Comparison of ENCODE assay signal across 14 mouse cellular contexts in genomic region chr3:60559762-60560161, GRCm38 (mm10).
DNase-seq lines count a peak whose midpoint lies in the region; ATAC-seq lines count a peak whose summit lies in the region.
"Had no signal": no experiment of that assay in that cellular context is flagged by ENCODE, and none has a peak within 500 bp of the region (broad histone marks: within the 10 kb centered on the region; RNA-seq: fewer than 3 reads in every experiment).

No protein-coding gene starts in this region.

- H3K9me3 ChIP-seq in midbrain, embryonic 11.5 days (ENCODE audit: control insufficient read depth, low read length) = no peaks in the 10 kb centered on the region
- H3K9me3 ChIP-seq in midbrain, embryonic 15.5 days = no peaks in the 10 kb centered on the region
- H3K9me3 ChIP-seq in hindbrain, embryonic 15.5 days = no peaks in the 10 kb centered on the region
- H3K9me3 ChIP-seq: embryonic facial prominence, embryonic 12.5 days; heart, embryonic 15.5 days; limb, embryonic 15.5 days; lung, embryonic 15.5 days had no signal

- H3K27ac ChIP-seq in midbrain, embryonic 11.5 days (ENCODE audit: low read depth, low read length) = no peak overlapping the region
- H3K27ac ChIP-seq in midbrain, embryonic 15.5 days = no peak overlapping the region
- H3K27ac ChIP-seq in hindbrain, embryonic 15.5 days (replicated peaks) = no peak overlapping the region
- H3K27ac ChIP-seq: embryonic facial prominence, embryonic 12.5 days; heart, embryonic 15.5 days; limb, embryonic 15.5 days; lung, embryonic 15.5 days had no signal

- DNase-seq in midbrain, embryonic 11.5 days (ENCODE audit: low spot score, missing footprints) = no peak
- peak; percentile 60 for DNase-seq in retina, embryonic 14.5 days (ENCODE audit: low spot score)
- DNase-seq in left cerebral cortex, postnatal 25 days (ENCODE audit: low spot score in 2 of 2) = no peak
- no peak for DNase-seq in right cerebral cortex, postnatal 36 days (ENCODE audit: low spot score in 2 of 2)
- DNase-seq: cerebellum, adult 9-10 months; spleen, adult 18-20 months had no signal

- WGBS in midbrain, embryonic 11.5 days = 78% methylated on average over 2 of the region's 2 CpGs
- 63% methylated on average over 2 of the region's 2 CpGs for WGBS in midbrain, embryonic 15.5 days
- 48% methylated on average over 2 of the region's 2 CpGs for WGBS in hindbrain, embryonic 15.5 days

- H3K9ac ChIP-seq in midbrain, embryonic 11.5 days (ENCODE audit: low read length) = no peak overlapping the region
- H3K9ac ChIP-seq in midbrain, embryonic 15.5 days = no peak overlapping the region
- H3K9ac ChIP-seq in hindbrain, embryonic 15.5 days = no peak overlapping the region
- H3K9ac ChIP-seq: embryonic facial prominence, embryonic 12.5 days; heart, embryonic 15.5 days; limb, embryonic 15.5 days; lung, embryonic 15.5 days had no signal

- H3K27me3 ChIP-seq in midbrain, embryonic 11.5 days (ENCODE audit: control insufficient read depth, insufficient read depth, low read length) = no peaks in the 10 kb centered on the region
- H3K27me3 ChIP-seq in midbrain, embryonic 15.5 days (replicated peaks) = no peaks in the 10 kb centered on the region
- no peaks in the 10 kb centered on the region for H3K27me3 ChIP-seq in hindbrain, embryonic 15.5 days
- H3K27me3 ChIP-seq: embryonic facial prominence, embryonic 12.5 days; heart, embryonic 15.5 days; limb, embryonic 15.5 days; lung, embryonic 15.5 days had no signal

- H3K4me2 ChIP-seq in midbrain, embryonic 11.5 days = no peak overlapping the region
- no peak overlapping the region for H3K4me2 ChIP-seq in midbrain, embryonic 15.5 days
- H3K4me2 ChIP-seq in hindbrain, embryonic 15.5 days = no peak overlapping the region
- H3K4me2 ChIP-seq: embryonic facial prominence, embryonic 12.5 days; heart, embryonic 15.5 days; limb, embryonic 15.5 days; lung, embryonic 15.5 days had no signal

- intact Hi-C loops in left cerebral cortex, postnatal 25 days (cut with DNase I) = no loop called here

- no peak overlapping the region for H3K4me3 ChIP-seq in midbrain, embryonic 11.5 days (ENCODE audit: low read depth, low read length)
- H3K4me3 ChIP-seq in midbrain, embryonic 15.5 days = no peak overlapping the region
- no peak overlapping the region for H3K4me3 ChIP-seq in hindbrain, embryonic 15.5 days
- H3K4me3 ChIP-seq: embryonic facial prominence, embryonic 12.5 days; heart, embryonic 15.5 days; limb, embryonic 15.5 days; lung, embryonic 15.5 days had no signal

- ATAC-seq in midbrain, embryonic 11.5 days (ENCODE audit: low FRiP score) = peak; percentile 76
- ATAC-seq in midbrain, embryonic 15.5 days (replicated peaks) = no peak
- ATAC-seq in activated CD4-positive, CD25-positive, alpha-beta regulatory T cell, adult 4 months = peak; percentile 57
- ATAC-seq in hindbrain, embryonic 15.5 days (ENCODE audit: low FRiP score, low read depth) = 0 out of 2 replicates have a peak, but pooled peaks have one; percentile 28
- ATAC-seq: intestine, embryonic 16.5 days had no signal

- H3K4me1 ChIP-seq in midbrain, embryonic 11.5 days (ENCODE audit: control insufficient read depth, insufficient read depth, low read length) = no peaks in the 10 kb centered on the region; the same call in 1 of the 2 replicates
- H3K4me1 ChIP-seq in midbrain, embryonic 15.5 days = peaks cover 18% of the 10 kb centered on the region
- peaks cover 22% of the 10 kb centered on the region for H3K4me1 ChIP-seq in hindbrain, embryonic 15.5 days (replicated peaks)

- H3K36me3 ChIP-seq in midbrain, embryonic 11.5 days (ENCODE audit: control insufficient read depth, insufficient read depth, low read length) = no peaks in the 10 kb centered on the region
- no peaks in the 10 kb centered on the region for H3K36me3 ChIP-seq in midbrain, embryonic 15.5 days (replicated peaks)
- no peaks in the 10 kb centered on the region for H3K36me3 ChIP-seq in hindbrain, embryonic 15.5 days
- H3K36me3 ChIP-seq: embryonic facial prominence, embryonic 12.5 days; heart, embryonic 15.5 days; limb, embryonic 15.5 days; lung, embryonic 15.5 days had no signal
